Mouse (Mus musculus) embryonic facial prominence, embryonic 12.5 days (tissue): Measurements from ENCODE around the gene Pitpnm2. TPM values are rescaled to one million over a fixed set of nuclear protein-coding genes. Genes with fewer than 3 reads are reported as not detected.

ENCODE experiments used
- ATAC-seq: fragments of 200-750 bp; cut with Nextera tagmentation; 2 replicates; pipeline ENCODE4 v1.8.0; 2017; ENCODE audit not compliant: insufficient number of reproducible peaks, insufficient read depth, low FRiP score, low TSS enrichment
- H3K27ac ChIP-seq: fragments of 300-500 bp; sonication (generic); 2 replicates; pipeline ENCODE4 v1.5.1; 2016; ENCODE audit warnings: mild to moderate bottlenecking
- H3K27me3 ChIP-seq: fragments of 300-500 bp; sonication (generic); 2 replicates; pipeline ENCODE4 v1.6.1; 2016; ENCODE audit warnings: mild to moderate bottlenecking, moderate library complexity
- H3K36me3 ChIP-seq: fragments of 300-500 bp; sonication (generic); 2 replicates; pipeline ENCODE4 v1.6.1; 2016; ENCODE audit warnings: mild to moderate bottlenecking
- H3K4me1 ChIP-seq: fragments of 300-500 bp; sonication (generic); 2 replicates; pipeline ENCODE4 v1.6.1; 2016
- H3K4me2 ChIP-seq: fragments of 300-500 bp; sonication (generic); replicated peaks from 2 replicates; pipeline ENCODE4 v1.6.1; 2016; ENCODE audit warnings: mild to moderate bottlenecking, moderate library complexity
- H3K4me3 ChIP-seq: fragments of 300-500 bp; sonication (generic); 2 replicates; pipeline ENCODE4 v1.5.1; 2016; ENCODE audit warnings: mild to moderate bottlenecking
- H3K9ac ChIP-seq: fragments of 300-500 bp; sonication (generic); 2 replicates; pipeline ENCODE4 v1.6.1; 2016; ENCODE audit warnings: mild to moderate bottlenecking, moderate library complexity
- H3K9me3 ChIP-seq: fragments of 300-500 bp; sonication (generic); 2 replicates; pipeline ENCODE4 v1.6.1; 2016; ENCODE audit warnings: mild to moderate bottlenecking, moderate library complexity
- WGBS: fragments of 180-500 bp; shearing (Covaris S2); methylation state at CpG from one replicate; pipeline ENCODE4 v1.1.7; 2016; 5-methylcytosine and 5-hydroxymethylcytosine counted together
- polyA plus RNA-seq: library from polyadenylated mRNA; unstranded; fragments of >200 nt; fragmentation: Nextera tagmentation; extraction: Ambion mirVana; gene quantifications from 2 replicates; pipeline ENCODE4 v1.2.1, GENCODE M21; 2016

Gene Pitpnm2
- polyA plus RNA-seq, 1 experiment from 2014 or later, result 4.4 TPM

- no peak; the same call in 1 of the 2 replicates for ATAC-seq
- Histone ChIP-seq H3K4me2 (no peak overlapping the region), H3K27me3 (no peaks in the 10 kb centered on the region), H3K9ac (no peak overlapping the region), H3K4me3 (no peak overlapping the region), H3K36me3 (no peaks in the 10 kb centered on the region), H3K9me3 (no peaks in the 10 kb centered on the region), H3K4me1 (peaks cover 18% of the 10 kb centered on the region), H3K27ac (no peak overlapping the region)
- WGBS, result 78% methylated on average over 4 of the region's 4 CpGs
Measured at GRCm38 (mm10) chr5:124172246-124172645, 77.3 kb downstream of the Pitpnm2 start.

- Histone ChIP-seq H3K4me1 (peaks cover 18% of the 10 kb centered on the region), H3K4me3 (no peak overlapping the region), H3K9me3 (no peaks in the 10 kb centered on the region), H3K27ac (no peak overlapping the region), H3K36me3 (no peaks in the 10 kb centered on the region), H3K4me2 (no peak overlapping the region), H3K27me3 (no peaks in the 10 kb centered on the region), H3K9ac (no peak overlapping the region)
- WGBS, result 81% methylated on average over 9 of the region's 9 CpGs
- no peak for ATAC-seq
Measured at GRCm38 (mm10) chr5:124171781-124172180, 77.8 kb downstream of the Pitpnm2 start.

- no peak overlapping the region for H3K4me3 ChIP-seq
- no peaks in the 10 kb centered on the region for H3K27me3 ChIP-seq
- WGBS, result 85% methylated on average over 3 of the region's 3 CpGs
- no peak overlapping the region for H3K9ac ChIP-seq
- no peaks in the 10 kb centered on the region for H3K9me3 ChIP-seq
- no peak overlapping the region for H3K4me2 ChIP-seq
- H3K27ac ChIP-seq, result no peak overlapping the region
- H3K36me3 ChIP-seq, result no peaks in the 10 kb centered on the region
- peaks cover 38% of the 10 kb centered on the region for H3K4me1 ChIP-seq
- no peak for ATAC-seq
Measured at GRCm38 (mm10) chr5:124169224-124169621, 80.3 kb downstream of the Pitpnm2 start.

- WGBS, result 77% methylated on average over 12 of the region's 12 CpGs
- Histone ChIP-seq H3K4me3 (no peak overlapping the region), H3K27me3 (no peaks in the 10 kb centered on the region), H3K27ac (no peak overlapping the region), H3K36me3 (no peaks in the 10 kb centered on the region), H3K4me2 (no peak overlapping the region), H3K9me3 (no peaks in the 10 kb centered on the region), H3K4me1 (peaks cover 44% of the 10 kb centered on the region), H3K9ac (no peak overlapping the region)
- no peak for ATAC-seq
Measured at GRCm38 (mm10) chr5:124168428-124169223, 80.9 kb downstream of the Pitpnm2 start.

- H3K4me1 ChIP-seq, result peaks cover 46% of the 10 kb centered on the region
- H3K27me3 ChIP-seq, result no peaks in the 10 kb centered on the region
- no peak overlapping the region for H3K27ac ChIP-seq
- WGBS, result 63% methylated on average over 10 of the region's 10 CpGs
- no peak overlapping the region for H3K4me3 ChIP-seq
- H3K4me2 ChIP-seq, result no peak overlapping the region
- H3K9me3 ChIP-seq, result no peaks in the 10 kb centered on the region
- H3K9ac ChIP-seq, result no peak overlapping the region
- ATAC-seq, result no peak
- no peaks in the 10 kb centered on the region for H3K36me3 ChIP-seq
Measured at GRCm38 (mm10) chr5:124167621-124168020, 81.9 kb downstream of the Pitpnm2 start.

- no peaks in the 10 kb centered on the region for H3K36me3 ChIP-seq
- H3K4me1 ChIP-seq, result peaks cover 46% of the 10 kb centered on the region
- no peak for ATAC-seq
- no peak overlapping the region for H3K9ac ChIP-seq
- no peak overlapping the region for H3K4me2 ChIP-seq
- no peak overlapping the region for H3K4me3 ChIP-seq
- H3K9me3 ChIP-seq, result no peaks in the 10 kb centered on the region
- no peaks in the 10 kb centered on the region for H3K27me3 ChIP-seq
- no peak overlapping the region for H3K27ac ChIP-seq
Measured at GRCm38 (mm10) chr5:124166741-124167140, 82.8 kb downstream of the Pitpnm2 start.

GRCm38 (mm10) chr5:124165622-124166570 lies 83.7 kb downstream of the Pitpnm2 start:
- ATAC-seq, result no peak
- peak overlapping the region; percentile 48 for H3K27ac ChIP-seq

GRCm38 (mm10) chr5:124163445-124163844 lies 86.1 kb downstream of the Pitpnm2 start:
- no peaks in the 10 kb centered on the region for H3K27me3 ChIP-seq
- H3K4me2 ChIP-seq, result no peak overlapping the region
- no peak for ATAC-seq
- no peaks in the 10 kb centered on the region for H3K9me3 ChIP-seq
- no peak overlapping the region for H3K9ac ChIP-seq
- H3K4me3 ChIP-seq, result no peak overlapping the region
- peaks cover 57% of the 10 kb centered on the region for H3K4me1 ChIP-seq
- H3K27ac ChIP-seq, result no peak overlapping the region
- H3K36me3 ChIP-seq, result no peaks in the 10 kb centered on the region
- 78% methylated on average over 11 of the region's 11 CpGs for WGBS

More at GRCm38 (mm10) chr5:124165622-124166570, 83.7 kb downstream of the Pitpnm2 start:
- Histone ChIP-seq H3K4me2 (no peak overlapping the region), H3K36me3 (no peaks in the 10 kb centered on the region), H3K4me3 (no peak overlapping the region), H3K9ac (no peak overlapping the region), H3K9me3 (no peaks in the 10 kb centered on the region), H3K27me3 (no peaks in the 10 kb centered on the region), H3K4me1 (peaks cover 46% of the 10 kb centered on the region)
- whole genome bisulfite sequencing, result 44% methylated on average over 15 of the region's 15 CpGs

GRCm38 (mm10) chr5:124162577-124162976 lies 87.0 kb downstream of the Pitpnm2 start:
- Histone ChIP-seq H3K36me3 (no peaks in the 10 kb centered on the region), H3K4me3 (no peak overlapping the region), H3K4me2 (no peak overlapping the region), H3K4me1 (peaks cover 52% of the 10 kb centered on the region), H3K9me3 (no peaks in the 10 kb centered on the region), H3K27ac (no peak overlapping the region), H3K27me3 (no peaks in the 10 kb centered on the region), H3K9ac (no peak overlapping the region)
- 66% methylated on average over 5 of the region's 5 CpGs for WGBS
- ATAC-seq, result no peak

- H3K27me3 ChIP-seq, result no peaks in the 10 kb centered on the region
- 60% methylated on average over 10 of the region's 10 CpGs for WGBS
- no peak overlapping the region for H3K4me3 ChIP-seq
- no peak overlapping the region for H3K4me2 ChIP-seq
- no peak overlapping the region for H3K27ac ChIP-seq
- peaks cover 45% of the 10 kb centered on the region for H3K4me1 ChIP-seq
- no peaks in the 10 kb centered on the region for H3K9me3 ChIP-seq
- no peak for ATAC-seq
- H3K9ac ChIP-seq, result no peak overlapping the region
- H3K36me3 ChIP-seq, result no peaks in the 10 kb centered on the region
Measured at GRCm38 (mm10) chr5:124161831-124162230, 87.7 kb downstream of the Pitpnm2 start.

- Histone ChIP-seq H3K27me3 (no peaks in the 10 kb centered on the region), H3K4me1 (peaks cover 22% of the 10 kb centered on the region), H3K4me2 (no peak overlapping the region), H3K9ac (no peak overlapping the region), H3K4me3 (no peak overlapping the region), H3K27ac (no peak overlapping the region), H3K9me3 (no peaks in the 10 kb centered on the region), H3K36me3 (no peaks in the 10 kb centered on the region)
- 25% methylated on average over 7 of the region's 7 CpGs for WGBS
- no peak for ATAC-seq
Measured at GRCm38 (mm10) chr5:124159453-124159852, 90.1 kb downstream of the Pitpnm2 start.

GRCm38 (mm10) chr5:124158305-124158704 lies 91.3 kb downstream of the Pitpnm2 start:
- no peak for ATAC-seq
- Histone ChIP-seq H3K9ac (no peak overlapping the region), H3K4me1 (peaks cover 11% of the 10 kb centered on the region), H3K36me3 (no peaks in the 10 kb centered on the region), H3K4me3 (no peak overlapping the region), H3K27me3 (no peaks in the 10 kb centered on the region), H3K27ac (no peak overlapping the region), H3K4me2 (no peak overlapping the region), H3K9me3 (no peaks in the 10 kb centered on the region)
- 71% methylated on average over 4 of the region's 4 CpGs for WGBS
